Comparison of ENCODE assay signal across 9 mouse cellular contexts in genomic region chr6:127887511-127888421, GRCm38 (mm10). TPM values are rescaled to one million over a fixed set of nuclear protein-coding genes. Genes with fewer than 3 reads are reported as not detected.
DNase-seq lines count a peak whose midpoint lies in the region; ATAC-seq and TF ChIP-seq lines count a peak whose summit lies in the region.
"Had no signal": no experiment of that assay in that cellular context is flagged by ENCODE, and none has a peak within 500 bp of the region (broad histone marks: within the 10 kb centered on the region; RNA-seq: fewer than 3 reads in every experiment).

TSS of gene Tspan11 (plus strand) at chr6:127887589.

- no peaks in the 10 kb centered on the region for H3K4me1 ChIP-seq in heart, adult 2 months (ENCODE audit: control insufficient read depth, insufficient read depth, low read length)
- H3K4me1 ChIP-seq in stomach, embryonic 14.5 days (ENCODE audit: control insufficient read depth, insufficient read depth, low read length), result peaks cover 11% of the 10 kb centered on the region; the same call in 1 of the 2 replicates

- TF ChIP-seq CTCF in layer of hippocampus, adult 2 months (conservative IDR thresholded peaks at IDR 0.05), result no peak
- TF ChIP-seq CTCF in heart, adult 2 months (IDR thresholded peaks at IDR 0.05), result no peak

- no peak for TF ChIP-seq EP300 in heart, adult 2 months (IDR thresholded peaks at IDR 0.05; ENCODE audit: insufficient read depth, low read depth, low read length)

- no peaks in the 10 kb centered on the region for H3K9me3 ChIP-seq in stomach, embryonic 14.5 days (ENCODE audit: control insufficient read depth, low read depth, low read length)

- H3K36me3 ChIP-seq in heart, adult 2 months (ENCODE audit: control insufficient read depth, insufficient read depth, low read length), result no peaks in the 10 kb centered on the region
- H3K36me3 ChIP-seq in stomach, embryonic 14.5 days (ENCODE audit: control insufficient read depth, insufficient read depth, low read length), result no peaks in the 10 kb centered on the region

- DNase-seq in layer of hippocampus, adult 2 months (ENCODE audit: low spot score in 2 of 2), result peak in 1 of 2 experiments; percentile 24
- DNase-seq in layer of hippocampus, adult 11-12 months (ENCODE audit: low spot score), result no peak
- DNase-seq in embryo, embryonic 10 days (ENCODE audit: low spot score), result peak; percentile 61
- DNase-seq in heart, adult 2 months, result peak; percentile 45 to 68
- peak; percentile 56 for DNase-seq in kidney, postnatal 10 days
- peak; percentile 45 for DNase-seq in lung, postnatal 14 days
- DNase-seq in spleen, adult 12 weeks (ENCODE audit: low spot score), result no peak

- H3K4me2 ChIP-seq in stomach, embryonic 14.5 days (replicated peaks; ENCODE audit: low read depth, low read length), result peak within 1 kb of the TSS; percentile 89

- H3K27ac ChIP-seq in layer of hippocampus, adult 2 months, result peak within 1 kb of the TSS; percentile 58; the same call in 1 of the 2 replicates
- peak within 1 kb of the TSS; percentile 36; the same call in 1 of the 2 replicates for H3K27ac ChIP-seq in heart, adult 2 months
- no peak within 1 kb of the TSS for H3K27ac ChIP-seq in stomach, embryonic 14.5 days (ENCODE audit: low read length)

- peak; percentile 68; the same call in 1 of the 2 replicates for ATAC-seq in stomach, embryonic 14.5 days (ENCODE audit: insufficient number of reproducible peaks, insufficient read depth, low FRiP score, low read depth)
- ATAC-seq: Patski had no signal

- TF ChIP-seq POLR2A in heart, adult 2 months (IDR thresholded peaks at IDR 0.05; ENCODE audit: insufficient read depth, low read depth, low read length), result no peak

- 7% methylated on average over 36 of the region's 36 CpGs for WGBS in heart, adult 2 months
- WGBS in stomach, embryonic 14.5 days, result 2% methylated on average over 36 of the region's 36 CpGs

- intact Hi-C loops in heart, adult 2 months (cut with DNase I), result no loop called here

- no peaks in the 10 kb centered on the region for H3K79me2 ChIP-seq in heart, adult 2 months (replicated peaks; ENCODE audit: control insufficient read depth, insufficient read depth, low read length)

- peak within 1 kb of the TSS; percentile 58 for H3K4me3 ChIP-seq in layer of hippocampus, adult 2 months
- peak within 1 kb of the TSS; percentile 39 for H3K4me3 ChIP-seq in heart, adult 2 months
- H3K4me3 ChIP-seq in stomach, embryonic 14.5 days (ENCODE audit: low read depth, low read length), result peak within 1 kb of the TSS; percentile 42

- peak within 1 kb of the TSS; percentile 40 for H3K9ac ChIP-seq in heart, adult 2 months (ENCODE audit: low read depth, low read length)
- 0 out of 2 replicates have a peak within 1 kb of the TSS, but pooled peaks have one; percentile 15 for H3K9ac ChIP-seq in stomach, embryonic 14.5 days (replicated peaks; ENCODE audit: low read depth, low read length)

- H3K27me3 ChIP-seq in heart, adult 2 months (ENCODE audit: control insufficient read depth, insufficient read depth, low read length), result no peaks in the 10 kb centered on the region; the same call in 1 of the 2 replicates
- no peaks in the 10 kb centered on the region for H3K27me3 ChIP-seq in stomach, embryonic 14.5 days (ENCODE audit: control insufficient read depth, insufficient read depth, low read length)

RNA-seq across cellular contexts. Expression of gene Tspan11, which starts in this region (rescaled TPM):
- 1 to 10 TPM; 1.7 to 3.2 TPM for total RNA-seq in layer of hippocampus, adult 2 months (2021)
- total RNA-seq in heart, adult 2 months (2021), result 1 to 10 TPM in 1 of 2 experiments, under 1 TPM in 1; 0.57 to 1.7 TPM
- 1.5 and 2.6 TPM in 2 replicates for polyA plus RNA-seq in heart, adult 2 months (2012; rRNA removed)
- 3.1 and 3.3 TPM in 2 replicates for polyA plus RNA-seq in stomach, embryonic 14.5 days (2014; fragmentation: Nextera tagmentation; extraction: Ambion mirVana)
- polyA plus RNA-seq: Patski had no signal

Comparison
In these comparisons a context has a peak if more than half of its experiments do, and no peak if none do; other contexts are left out.
1. DNase-seq: peak in embryo, embryonic 10 days (single experiment), heart, adult 2 months (2 of 2), kidney, postnatal 10 days (single experiment) and lung, postnatal 14 days (single experiment); none in layer of hippocampus, adult 11-12 months (single experiment) and spleen, adult 12 weeks (single experiment).
2. Peak in every context shown above with its lines, with median percentiles within 50 percentile points of each other: H3K4me3 ChIP-seq.